Mouse (Mus musculus) mouse embryonic stem cell (cell line): Measurements from ENCODE around the gene Map6.

Source experiments
- in situ Hi-C, 2 experiments: fragments of 300-500 bp; cut with MboI; formaldehyde crosslinking; loops; 1 replicate in 1 of 2; 3 replicates in 1 of 2; pipeline ENCODE4 v1.14.3; 2019 to 2020; ENCODE audit warnings: low sequenced_read_pairs in 2 of 2, low pct_unique_long_range_greater_than_20kb in 1 of 2, mixed read lengths in 1 of 2; ENCODE audit not compliant: unreplicated experiment in 1 of 2

Map6 gene

GRCm38 (mm10) chr7:99267251-99267896, at the start of gene Map6:
TSS of gene Map6 (plus strand) at chr7:99267447.
- in situ Hi-C loops, result no loop called here

GRCm38 (mm10) chr7:99224225-99224624, 43.0 kb upstream of the Map6 start:
- in situ Hi-C loops, result no loop called here

DNA sequence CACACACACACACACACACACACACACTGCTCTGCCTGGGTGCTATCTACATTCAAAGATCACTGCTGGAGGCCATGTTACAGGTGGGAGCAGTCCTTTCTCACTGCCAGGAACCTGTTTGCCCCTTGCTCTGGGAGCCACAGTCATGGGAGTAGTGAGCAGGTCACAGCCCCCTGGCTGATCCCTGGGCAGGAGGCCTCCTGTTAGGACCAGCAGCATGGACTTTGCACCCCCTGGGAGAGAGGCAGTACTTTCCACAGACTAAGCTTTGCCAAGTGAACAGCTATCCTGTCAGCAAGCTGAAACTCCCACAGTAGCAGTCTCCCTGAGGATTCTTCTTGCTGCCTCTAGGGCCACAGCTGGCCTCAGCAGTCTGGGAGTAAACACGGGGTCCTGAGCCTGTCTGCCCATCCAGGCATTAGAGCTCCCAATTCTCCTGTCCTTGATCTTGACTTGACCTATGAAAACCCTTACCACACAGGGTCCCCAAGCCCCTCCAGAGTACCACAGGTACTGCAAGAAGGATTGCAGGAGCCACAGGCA, 42.5 kb upstream of the Map6 start:
- in situ Hi-C loops, result no loop called here

GRCm38 (mm10) chr7:99225421-99225820, 41.8 kb upstream of the Map6 start:
- in situ Hi-C loops, result no loop called here

- in situ Hi-C loops, result no loop called here
Measured at GRCm38 (mm10) chr7:99226662-99227061, 40.6 kb upstream of the Map6 start.

- in situ Hi-C loops, result no loop called here
Measured at GRCm38 (mm10) chr7:99227267-99227666, 40.0 kb upstream of the Map6 start.

DNA sequence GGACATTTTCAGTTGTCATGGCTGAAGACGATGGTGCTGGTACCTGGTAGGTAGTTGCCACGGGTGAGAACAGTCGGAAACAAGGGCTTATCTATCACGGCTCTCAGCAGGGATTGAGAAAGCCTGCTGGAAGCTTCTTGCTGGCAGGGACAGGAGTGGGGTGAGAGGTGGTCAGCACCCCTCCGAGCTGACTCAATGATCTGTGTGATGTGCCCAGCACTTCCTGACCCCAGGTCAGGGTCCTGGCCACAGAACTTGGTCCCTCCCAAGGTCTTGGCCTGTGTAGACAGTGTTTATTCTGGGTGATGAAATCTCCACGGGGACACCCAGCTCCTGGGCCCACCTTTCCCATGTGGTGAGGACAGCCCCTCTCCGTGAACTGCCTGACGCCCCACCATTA, 38.4 kb upstream of the Map6 start:
- in situ Hi-C loops, result no loop called here

GRCm38 (mm10) chr7:99229411-99229810, 37.8 kb upstream of the Map6 start:
- in situ Hi-C loops, result no loop called here

GRCm38 (mm10) chr7:99230061-99230747, 37.0 kb upstream of the Map6 start:
- in situ Hi-C loops, result no loop called here

- in situ Hi-C loops, result no loop called here
Measured at GRCm38 (mm10) chr7:99232571-99232970, 34.7 kb upstream of the Map6 start.

GRCm38 (mm10) chr7:99234916-99235315, 32.3 kb upstream of the Map6 start:
- in situ Hi-C loops, result no loop called here

- in situ Hi-C loops, result no loop called here
Measured at GRCm38 (mm10) chr7:99235657-99236056, 31.6 kb upstream of the Map6 start.

DNA sequence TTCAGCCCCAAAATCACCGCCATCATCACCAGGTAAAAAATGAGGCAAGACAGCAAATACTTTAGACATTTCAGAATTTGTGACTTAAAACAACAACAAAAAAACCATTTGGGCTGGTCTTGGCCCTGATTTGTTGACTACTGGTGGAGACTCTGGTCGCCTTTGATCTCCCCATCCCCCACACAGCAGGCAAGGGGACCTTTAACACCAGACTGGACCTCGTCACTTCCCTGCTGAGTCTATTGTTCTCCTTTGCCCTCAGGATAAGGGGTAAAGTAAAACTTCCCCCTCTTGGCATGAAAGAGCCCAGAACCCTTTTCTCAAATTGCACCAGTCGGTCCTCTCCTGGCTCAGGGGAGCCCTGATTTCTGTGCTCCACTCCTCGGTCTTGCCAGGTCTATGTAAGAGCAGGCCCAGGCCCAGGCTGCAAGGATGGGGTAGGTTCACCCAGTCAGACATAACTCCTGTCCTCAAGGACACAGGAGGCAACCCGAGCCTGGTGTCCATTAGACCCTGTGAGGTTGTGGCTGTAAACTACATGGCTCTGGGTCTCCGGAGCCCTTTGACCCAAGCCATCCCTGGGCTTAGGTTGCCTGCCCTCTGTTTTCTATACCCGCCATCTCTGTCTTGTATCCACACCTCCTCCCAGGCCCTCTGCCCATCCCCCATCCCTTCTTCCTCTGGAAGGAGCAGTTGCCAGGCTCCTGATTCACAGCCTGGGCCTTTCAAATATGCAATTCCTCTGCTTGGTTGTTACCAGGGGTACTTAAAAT, 30.2 kb upstream of the Map6 start:
- in situ Hi-C loops, result no loop called here

GRCm38 (mm10) chr7:99238417-99238816, 28.8 kb upstream of the Map6 start, which contains the start of gene Mogat2:
TSS of gene Mogat2 (minus strand) at chr7:99238619.
- in situ Hi-C loops, result no loop called here

GRCm38 (mm10) chr7:99242097-99242496, 25.1 kb upstream of the Map6 start:
- in situ Hi-C loops, result no loop called here

DNA sequence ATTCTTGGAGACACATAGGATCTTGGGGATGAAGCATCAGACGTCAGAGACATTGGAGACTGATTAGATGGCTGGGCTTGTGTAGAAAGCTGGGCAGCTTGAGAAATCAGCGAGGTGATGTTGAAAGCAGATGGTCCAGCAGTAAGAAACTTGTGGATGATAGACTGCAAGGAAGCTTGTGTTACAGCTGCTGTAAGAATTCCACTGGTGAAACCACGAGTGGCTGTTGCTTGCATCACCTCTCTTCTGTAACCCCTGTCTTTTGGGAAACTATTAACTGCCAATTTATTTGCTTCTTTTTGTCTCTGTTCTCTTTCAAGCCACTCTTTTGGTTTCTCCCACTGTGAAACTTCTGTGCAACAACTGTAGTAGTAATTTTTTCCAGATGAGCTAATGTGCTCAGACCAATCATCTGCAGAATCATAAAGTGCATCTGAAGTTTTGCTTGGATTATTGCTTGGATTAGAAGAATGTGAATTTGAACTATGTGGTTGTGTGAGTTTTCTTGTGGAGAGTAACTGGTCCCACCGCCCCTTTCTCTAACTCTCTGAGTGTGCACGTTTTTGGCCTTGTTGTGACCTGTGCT, 19.0 kb upstream of the Map6 start:
- in situ Hi-C loops, result no loop called here

DNA sequence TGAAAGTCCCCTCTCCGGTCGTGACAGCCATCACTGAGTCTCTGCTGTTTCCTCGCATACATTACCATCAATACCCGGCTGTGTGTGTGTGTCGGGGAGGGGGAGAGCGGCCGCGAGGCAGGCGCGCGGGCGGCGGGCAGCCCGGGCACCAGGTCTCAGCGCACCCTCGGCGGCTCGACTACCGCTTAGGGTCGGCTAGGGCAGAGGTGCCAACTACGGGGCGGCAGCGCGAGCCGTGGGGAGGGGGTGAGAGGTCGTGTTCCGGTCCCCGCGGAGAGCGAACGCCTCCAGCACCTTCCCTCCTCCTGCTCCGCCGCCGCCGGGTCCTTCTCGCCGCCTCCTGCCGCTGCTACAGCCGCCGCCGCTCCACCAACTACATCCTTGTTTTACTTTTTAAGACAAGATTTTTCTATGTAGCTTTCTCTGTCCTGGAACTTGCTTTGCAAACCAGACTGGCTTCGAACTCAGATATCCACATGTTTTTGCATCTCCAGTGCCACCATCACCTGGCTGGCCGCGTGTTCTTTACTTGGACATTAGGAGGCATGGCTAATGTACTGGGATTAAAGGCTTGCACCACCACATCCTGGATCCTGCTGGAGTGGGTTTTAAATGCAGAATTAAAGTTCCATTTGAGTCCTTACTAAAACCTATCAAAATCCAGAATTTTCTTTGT, 18.2 kb upstream of the Map6 start:
- in situ Hi-C loops, result no loop called here

GRCm38 (mm10) chr7:99249582-99249911, 17.7 kb upstream of the Map6 start:
- in situ Hi-C loops, result no loop called here

- in situ Hi-C loops, result no loop called here
Measured at GRCm38 (mm10) chr7:99250386-99250785, 16.9 kb upstream of the Map6 start.
